Mouse (Mus musculus): ENCODE measurements around the gene Ace2. TPM values are rescaled to one million over a fixed set of nuclear protein-coding genes. Genes with fewer than 3 reads are reported as not detected.

Gene Ace2
- total RNA-seq (2012; rRNA removed), result not detected in 2 replicates

GRCm38 (mm10) chrX:164139032-164139431 is at the start of gene Ace2:
Gene Ace2, plus strand, starts transcription at chrX:164139332.
- H3K4me1 ChIP-seq (ENCODE audit: control insufficient read depth in 2 of 2, insufficient read depth in 2 of 2, low read length in 2 of 2, poor library complexity in 1 of 2), result no peaks in the 10 kb centered on the region
- no peaks in the 10 kb centered on the region for H3K36me3 ChIP-seq (ENCODE audit: control insufficient read depth, insufficient read depth, low read length, poor library complexity, severe bottlenecking)
- in situ Hi-C loops (cut with MboI; ENCODE audit: low sequenced_read_pairs in 2 of 2, unreplicated experiment in 2 of 2), result no loop called here
- H3K9ac ChIP-seq (ENCODE audit: insufficient read depth, low read depth, low read length, poor library complexity, severe bottlenecking), result no peak within 1 kb of the TSS
- no peaks in the 10 kb centered on the region for H3K9me3 ChIP-seq (ENCODE audit: control insufficient read depth, insufficient read depth, low read depth, low read length)
- no peak within 1 kb of the TSS for H3K27ac ChIP-seq (ENCODE audit: insufficient read depth, low read depth, low read length, poor library complexity, severe bottlenecking)
- DNase-seq (ENCODE audit: low read depth, low spot score), result no peak
- no peak within 1 kb of the TSS for H3K4me3 ChIP-seq (ENCODE audit: insufficient read depth in 1 of 2, low read depth in 1 of 2, low read length in 2 of 2, poor library complexity in 1 of 2, severe bottlenecking in 1 of 2)
- TF ChIP-seq MAFK (IDR thresholded peaks at IDR 0.05; ENCODE audit: insufficient read depth, low read depth, low read length) (no peak), ZC3H11A (IDR thresholded peaks at IDR 0.05; ENCODE audit: borderline replicate concordance, low read depth, low read length) (no peak), CHD2 (IDR thresholded peaks at IDR 0.05; ENCODE audit: low read depth, low read length) (no peak), ZNF384 (IDR thresholded peaks at IDR 0.05; ENCODE audit: low read depth, low read length) (no peak), HCFC1 (IDR thresholded peaks at IDR 0.05; ENCODE audit: borderline replicate concordance, insufficient read depth, low read length) (no peak)

GRCm38 (mm10) chrX:164089916-164090315 is 49.2 kb upstream of the Ace2 start:
- in situ Hi-C loops (cut with MboI; ENCODE audit: low sequenced_read_pairs in 2 of 2, unreplicated experiment in 2 of 2), result no loop called here
- no peak overlapping the region for H3K4me3 ChIP-seq (ENCODE audit: insufficient read depth in 1 of 2, low read depth in 1 of 2, low read length in 2 of 2, poor library complexity in 1 of 2, severe bottlenecking in 1 of 2)
- no peak for DNase-seq (ENCODE audit: low read depth, low spot score)
- H3K9me3 ChIP-seq (ENCODE audit: control insufficient read depth, insufficient read depth, low read depth, low read length), result no peaks in the 10 kb centered on the region
- H3K4me1 ChIP-seq (ENCODE audit: control insufficient read depth in 2 of 2, insufficient read depth in 2 of 2, low read length in 2 of 2, poor library complexity in 1 of 2), result no peaks in the 10 kb centered on the region
- TF ChIP-seq HCFC1 (IDR thresholded peaks at IDR 0.05; ENCODE audit: borderline replicate concordance, insufficient read depth, low read length) (no peak), MAFK (IDR thresholded peaks at IDR 0.05; ENCODE audit: insufficient read depth, low read depth, low read length) (no peak), ZC3H11A (IDR thresholded peaks at IDR 0.05; ENCODE audit: borderline replicate concordance, low read depth, low read length) (no peak), CHD2 (IDR thresholded peaks at IDR 0.05; ENCODE audit: low read depth, low read length) (no peak), ZNF384 (IDR thresholded peaks at IDR 0.05; ENCODE audit: low read depth, low read length) (no peak)
- H3K9ac ChIP-seq (ENCODE audit: insufficient read depth, low read depth, low read length, poor library complexity, severe bottlenecking), result no peak overlapping the region
- no peaks in the 10 kb centered on the region for H3K36me3 ChIP-seq (ENCODE audit: control insufficient read depth, insufficient read depth, low read length, poor library complexity, severe bottlenecking)
- no peak overlapping the region for H3K27ac ChIP-seq (ENCODE audit: insufficient read depth, low read depth, low read length, poor library complexity, severe bottlenecking)

GRCm38 (mm10) chrX:164092300-164093169 is 46.6 kb upstream of the Ace2 start:
- H3K36me3 ChIP-seq (ENCODE audit: control insufficient read depth, insufficient read depth, low read length, poor library complexity, severe bottlenecking), result no peaks in the 10 kb centered on the region
- H3K9ac ChIP-seq (ENCODE audit: insufficient read depth, low read depth, low read length, poor library complexity, severe bottlenecking), result no peak overlapping the region
- H3K27ac ChIP-seq (ENCODE audit: insufficient read depth, low read depth, low read length, poor library complexity, severe bottlenecking), result no peak overlapping the region
- no peak for TF ChIP-seq HCFC1 (IDR thresholded peaks at IDR 0.05; ENCODE audit: borderline replicate concordance, insufficient read depth, low read length)
- TF ChIP-seq ZNF384 (IDR thresholded peaks at IDR 0.05; ENCODE audit: low read depth, low read length), result no peak
- no peak for TF ChIP-seq CHD2 (IDR thresholded peaks at IDR 0.05; ENCODE audit: low read depth, low read length)
- in situ Hi-C loops (cut with MboI; ENCODE audit: low sequenced_read_pairs in 2 of 2, unreplicated experiment in 2 of 2), result no loop called here
- no peaks in the 10 kb centered on the region for H3K9me3 ChIP-seq (ENCODE audit: control insufficient read depth, insufficient read depth, low read depth, low read length)
- H3K4me3 ChIP-seq (ENCODE audit: insufficient read depth in 1 of 2, low read depth in 1 of 2, low read length in 2 of 2, poor library complexity in 1 of 2, severe bottlenecking in 1 of 2), result no peak overlapping the region
- no peak for DNase-seq (ENCODE audit: low read depth, low spot score)
- H3K4me1 ChIP-seq (ENCODE audit: control insufficient read depth in 2 of 2, insufficient read depth in 2 of 2, low read length in 2 of 2, poor library complexity in 1 of 2), result no peaks in the 10 kb centered on the region

GRCm38 (mm10) chrX:164093435-164093834 is 45.7 kb upstream of the Ace2 start:
- in situ Hi-C loops (cut with MboI; ENCODE audit: low sequenced_read_pairs in 2 of 2, unreplicated experiment in 2 of 2), result no loop called here
- no peak for DNase-seq (ENCODE audit: low read depth, low spot score)
- Histone ChIP-seq H3K4me3 (ENCODE audit: insufficient read depth in 1 of 2, low read depth in 1 of 2, low read length in 2 of 2, poor library complexity in 1 of 2, severe bottlenecking in 1 of 2) (no peak overlapping the region), H3K4me1 (ENCODE audit: control insufficient read depth in 2 of 2, insufficient read depth in 2 of 2, low read length in 2 of 2, poor library complexity in 1 of 2) (no peaks in the 10 kb centered on the region), H3K36me3 (ENCODE audit: control insufficient read depth, insufficient read depth, low read length, poor library complexity, severe bottlenecking) (no peaks in the 10 kb centered on the region), H3K27ac (ENCODE audit: insufficient read depth, low read depth, low read length, poor library complexity, severe bottlenecking) (no peak overlapping the region), H3K9ac (ENCODE audit: insufficient read depth, low read depth, low read length, poor library complexity, severe bottlenecking) (no peak overlapping the region), H3K9me3 (ENCODE audit: control insufficient read depth, insufficient read depth, low read depth, low read length) (no peaks in the 10 kb centered on the region)
- TF ChIP-seq CHD2 (IDR thresholded peaks at IDR 0.05; ENCODE audit: low read depth, low read length), result no peak
- no peak for TF ChIP-seq HCFC1 (IDR thresholded peaks at IDR 0.05; ENCODE audit: borderline replicate concordance, insufficient read depth, low read length)
- no peak for TF ChIP-seq ZNF384 (IDR thresholded peaks at IDR 0.05; ENCODE audit: low read depth, low read length)
- TF ChIP-seq ZC3H11A (IDR thresholded peaks at IDR 0.05; ENCODE audit: borderline replicate concordance, low read depth, low read length), result no peak
- TF ChIP-seq MAFK (IDR thresholded peaks at IDR 0.05; ENCODE audit: insufficient read depth, low read depth, low read length), result no peak
